Mouse (Mus musculus): ENCODE measurements around the gene Ndufaf2. TPM values are rescaled to one million over a fixed set of nuclear protein-coding genes. Genes with fewer than 3 reads are reported as not detected.

Ndufaf2 gene
- polyA plus RNA-seq, 1 experiment from 2014 or later, result 76.7 TPM

DNA sequence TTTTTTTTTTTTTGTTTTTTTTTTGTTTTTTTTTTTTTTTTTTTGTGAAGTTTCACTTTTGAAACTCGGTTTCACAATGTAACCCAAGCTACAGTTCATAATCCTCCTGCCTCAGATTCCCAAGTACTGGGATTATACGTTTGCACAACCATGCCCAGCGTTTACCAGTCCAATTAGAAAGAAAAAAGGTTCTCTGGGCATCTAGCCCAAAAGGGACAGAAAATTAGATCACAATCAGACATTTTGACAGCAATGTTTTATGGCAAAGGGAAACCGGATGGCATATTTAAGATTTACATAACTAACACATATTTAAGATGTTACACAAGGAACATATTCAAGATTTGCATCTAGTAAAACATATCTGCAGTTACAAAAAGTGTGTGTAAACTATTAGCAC lies 150.6 kb downstream of the Ndufaf2 start:
- no peak overlapping the region for H3K4me2 ChIP-seq
- H3K27ac ChIP-seq, result no peak overlapping the region
- H3K4me3 ChIP-seq (replicated peaks), result no peak overlapping the region
- H3K9me3 ChIP-seq (replicated peaks), result peaks cover 3% of the 10 kb centered on the region; the same call in 1 of the 2 replicates
- no peak overlapping the region for H3K9ac ChIP-seq
- no peaks in the 10 kb centered on the region for H3K27me3 ChIP-seq
- WGBS, result 76% methylated on average over 4 of the region's 4 CpGs
- H3K4me1 ChIP-seq, result no peaks in the 10 kb centered on the region
- no peaks in the 10 kb centered on the region for H3K36me3 ChIP-seq
- ATAC-seq (replicated peaks; ENCODE audit: low FRiP score), result no peak

DNA sequence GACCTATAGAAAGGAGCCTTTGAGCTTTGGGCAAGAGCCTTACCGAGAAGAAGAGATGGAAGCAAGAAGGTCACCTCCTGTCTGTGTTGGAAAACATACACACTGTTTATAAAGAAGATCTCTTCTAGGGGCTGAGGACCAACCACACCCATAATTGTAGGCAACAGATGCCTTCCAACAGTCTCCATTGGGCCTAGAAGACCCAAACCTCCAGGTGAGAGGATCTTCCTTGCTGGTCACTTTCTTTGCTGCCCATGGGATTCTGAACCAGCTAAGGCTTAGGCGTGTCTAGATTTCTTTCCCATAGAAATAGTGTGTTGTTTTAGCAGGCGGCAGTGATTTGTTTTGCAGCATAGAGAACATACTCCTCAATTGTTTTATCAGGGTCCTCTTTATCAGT lies 162.1 kb downstream of the Ndufaf2 start:
- Histone ChIP-seq H3K4me2 (no peak overlapping the region), H3K9ac (no peak overlapping the region), H3K27me3 (no peaks in the 10 kb centered on the region), H3K9me3 (replicated peaks) (no peaks in the 10 kb centered on the region), H3K4me1 (0 out of 2 replicates have a peak, but pooled peaks cover 6% of the 10 kb centered on the region), H3K36me3 (no peaks in the 10 kb centered on the region), H3K4me3 (replicated peaks) (no peak overlapping the region), H3K27ac (no peak overlapping the region)
- WGBS, result 91% methylated on average over 3 of the region's 3 CpGs
- ATAC-seq (replicated peaks; ENCODE audit: low FRiP score), result no peak

DNA sequence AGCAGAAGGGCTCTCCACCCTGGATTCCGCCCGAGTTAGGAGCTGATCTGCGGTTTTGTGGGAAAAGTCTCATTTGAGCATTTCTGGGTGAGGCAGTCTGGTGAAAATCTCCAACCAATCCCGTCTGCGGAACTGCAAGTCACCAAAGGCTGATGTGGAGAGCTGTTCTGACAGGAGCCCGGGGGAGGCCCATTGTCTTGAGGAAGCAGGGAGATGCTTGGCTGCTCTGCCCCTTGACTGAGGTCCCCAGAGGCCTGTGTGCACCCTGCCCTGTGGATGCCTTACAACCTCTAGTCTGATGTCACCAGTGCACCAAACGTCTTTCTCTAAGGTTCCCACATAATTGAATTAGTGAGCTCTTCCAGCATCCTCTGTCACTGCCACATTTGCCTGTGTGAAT lies 163.2 kb downstream of the Ndufaf2 start:
- Histone ChIP-seq H3K36me3 (no peaks in the 10 kb centered on the region), H3K9ac (no peak overlapping the region), H3K4me2 (no peak overlapping the region), H3K9me3 (replicated peaks) (no peaks in the 10 kb centered on the region), H3K4me1 (0 out of 2 replicates have a peak, but pooled peaks cover 6% of the 10 kb centered on the region), H3K4me3 (replicated peaks) (no peak overlapping the region), H3K27me3 (no peaks in the 10 kb centered on the region), H3K27ac (no peak overlapping the region)
- 55% methylated on average over 7 of the region's 7 CpGs for WGBS
- no peak for ATAC-seq (replicated peaks; ENCODE audit: low FRiP score)

DNA sequence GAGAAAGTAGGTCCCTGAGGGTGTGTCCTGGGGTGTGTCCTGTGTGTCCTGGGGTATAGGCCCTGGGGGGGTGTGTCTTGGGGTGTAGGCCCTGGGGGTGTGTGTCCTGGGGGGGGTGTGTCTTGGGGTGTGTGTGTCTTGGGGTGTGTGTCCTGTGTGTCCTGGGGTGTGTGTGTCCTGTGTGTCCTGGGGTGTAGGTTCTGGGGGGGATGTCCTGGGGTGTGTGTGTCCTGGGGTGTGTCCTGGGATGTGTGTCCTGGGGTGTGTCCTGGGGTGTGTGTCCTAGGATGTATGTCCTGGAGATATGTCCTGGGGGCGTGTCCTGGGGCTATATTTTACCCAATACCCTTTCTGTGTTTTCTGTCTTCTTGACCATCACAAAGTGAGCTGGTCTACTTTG lies 165.8 kb downstream of the Ndufaf2 start:
- no peaks in the 10 kb centered on the region for H3K36me3 ChIP-seq
- 69% methylated on average over 1 of the region's 1 CpGs for WGBS

DNA sequence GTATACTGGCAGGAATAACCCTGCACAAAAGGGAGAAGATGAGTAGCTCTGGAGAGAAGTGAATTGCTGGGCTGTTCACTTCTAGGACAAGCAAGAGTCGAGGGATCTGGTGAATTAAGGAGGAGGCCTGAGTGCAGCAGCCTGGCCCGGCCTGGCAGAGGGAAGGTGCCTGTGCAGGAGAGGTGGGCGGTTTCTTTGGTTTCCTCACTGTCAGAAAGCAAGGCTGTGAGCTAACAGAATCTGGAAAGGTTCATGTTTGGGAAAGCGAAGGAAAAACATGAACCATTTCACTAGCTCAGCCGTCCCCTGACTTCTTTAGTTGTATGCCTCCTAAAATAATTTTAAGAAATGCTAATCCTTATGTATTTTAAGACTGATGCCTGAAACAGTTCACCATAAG lies 173.8 kb downstream of the Ndufaf2 start:
- 70% methylated on average over 5 of the region's 5 CpGs for WGBS
- Histone ChIP-seq H3K4me2 (no peak overlapping the region), H3K27me3 (no peaks in the 10 kb centered on the region), H3K9me3 (replicated peaks) (no peaks in the 10 kb centered on the region), H3K4me1 (no peaks in the 10 kb centered on the region), H3K27ac (no peak overlapping the region), H3K9ac (no peak overlapping the region), H3K36me3 (no peaks in the 10 kb centered on the region), H3K4me3 (replicated peaks) (no peak overlapping the region)
- ATAC-seq (replicated peaks; ENCODE audit: low FRiP score), result no peak

More for the DNA sequence above, 165.8 kb downstream of the Ndufaf2 start:
- Histone ChIP-seq H3K27ac (no peak overlapping the region), H3K4me1 (0 out of 2 replicates have a peak, but pooled peaks cover 6% of the 10 kb centered on the region), H3K27me3 (no peaks in the 10 kb centered on the region), H3K9ac (no peak overlapping the region), H3K9me3 (replicated peaks) (no peaks in the 10 kb centered on the region), H3K4me3 (replicated peaks) (no peak overlapping the region), H3K4me2 (no peak overlapping the region)
- 0 out of 2 replicates have a peak, but pooled peaks have one; percentile 54 for ATAC-seq (replicated peaks; ENCODE audit: low FRiP score)

DNA sequence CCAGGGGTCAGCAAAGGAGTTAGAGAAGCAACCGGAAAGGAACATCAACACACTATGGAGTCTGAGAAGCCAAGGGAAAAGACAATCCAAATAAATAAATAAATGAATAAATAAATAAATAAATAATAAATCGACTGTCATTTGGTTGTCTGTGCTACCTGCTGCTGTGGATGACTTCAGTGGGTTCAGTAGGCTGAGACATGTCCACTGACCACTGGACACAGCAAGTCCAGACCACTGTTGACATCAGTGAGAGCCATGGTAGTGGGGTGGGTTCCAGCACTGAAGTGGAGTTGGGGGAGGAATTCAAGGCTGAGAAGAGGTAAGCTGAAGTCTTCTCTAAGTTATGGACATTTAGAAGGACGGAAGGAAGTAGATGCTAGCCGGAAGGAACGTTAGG lies 174.2 kb downstream of the Ndufaf2 start:
- H3K36me3 ChIP-seq, result no peaks in the 10 kb centered on the region
- WGBS, result 82% methylated on average over 5 of the region's 5 CpGs
- no peaks in the 10 kb centered on the region for H3K27me3 ChIP-seq
- H3K27ac ChIP-seq, result no peak overlapping the region
- no peak overlapping the region for H3K4me2 ChIP-seq
- no peaks in the 10 kb centered on the region for H3K9me3 ChIP-seq (replicated peaks)
- no peaks in the 10 kb centered on the region for H3K4me1 ChIP-seq
- ATAC-seq (replicated peaks; ENCODE audit: low FRiP score), result no peak
- H3K9ac ChIP-seq, result no peak overlapping the region
- no peak overlapping the region for H3K4me3 ChIP-seq (replicated peaks)

DNA sequence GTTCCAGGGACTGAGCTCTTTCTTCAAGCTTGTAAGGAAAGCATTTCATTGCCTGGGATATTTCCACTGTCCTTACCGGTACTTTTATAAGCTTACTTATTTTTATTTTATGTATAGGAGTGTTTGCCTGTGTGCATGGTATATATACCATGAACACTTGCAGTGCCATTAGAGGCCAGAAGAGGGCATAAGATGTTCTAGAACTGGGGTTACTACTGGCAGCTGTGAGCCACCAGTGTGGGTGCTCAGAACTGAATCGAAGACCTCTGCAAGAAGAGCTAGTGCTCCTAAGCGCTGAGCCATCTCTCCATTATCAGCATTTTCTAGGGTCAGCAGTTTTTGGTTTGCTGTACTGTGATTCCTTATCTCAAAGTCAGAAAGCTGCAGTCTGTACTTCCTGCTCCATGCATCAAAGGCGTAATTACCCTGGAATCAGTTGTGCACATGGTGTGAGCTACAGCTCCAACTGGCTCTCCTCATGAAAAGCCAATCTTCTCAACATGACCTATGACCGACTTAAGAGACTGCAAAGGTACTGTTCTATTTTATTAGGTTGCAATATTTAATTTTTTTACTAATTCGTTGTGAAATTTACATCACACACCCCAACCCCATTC lies 175.1 kb downstream of the Ndufaf2 start:
- no peak for ATAC-seq (replicated peaks; ENCODE audit: low FRiP score)
- Histone ChIP-seq H3K9ac (no peak overlapping the region), H3K9me3 (replicated peaks) (no peaks in the 10 kb centered on the region), H3K27ac (no peak overlapping the region), H3K4me3 (replicated peaks) (no peak overlapping the region), H3K27me3 (no peaks in the 10 kb centered on the region), H3K4me2 (no peak overlapping the region), H3K36me3 (no peaks in the 10 kb centered on the region), H3K4me1 (no peaks in the 10 kb centered on the region)
- 92% methylated on average over 6 of the region's 6 CpGs for WGBS

DNA sequence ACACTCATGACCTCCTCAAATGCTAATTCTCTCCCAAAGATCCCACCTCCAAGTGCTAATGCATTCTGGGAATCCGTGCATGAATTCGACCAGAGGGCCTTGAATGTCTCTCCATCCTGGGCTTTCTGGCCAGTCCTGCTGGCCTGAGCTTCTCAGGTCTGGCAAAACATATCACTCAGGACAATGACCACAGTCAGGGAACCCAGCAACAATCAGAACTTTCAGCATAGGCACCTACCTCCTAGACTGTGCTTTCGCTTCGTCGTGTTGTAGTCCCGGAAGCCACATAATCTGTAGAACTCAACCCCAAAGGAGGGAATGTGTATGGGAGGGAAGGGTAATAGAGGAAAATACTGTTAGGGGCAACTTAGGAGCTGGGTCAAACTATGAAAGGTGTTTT lies 179.0 kb downstream of the Ndufaf2 start:
- no peak overlapping the region for H3K9ac ChIP-seq
- H3K36me3 ChIP-seq, result no peaks in the 10 kb centered on the region
- H3K4me1 ChIP-seq, result no peaks in the 10 kb centered on the region
- H3K27me3 ChIP-seq, result no peaks in the 10 kb centered on the region
- WGBS, result 92% methylated on average over 6 of the region's 6 CpGs
- no peak overlapping the region for H3K27ac ChIP-seq
- no peak overlapping the region for H3K4me3 ChIP-seq (replicated peaks)
- H3K4me2 ChIP-seq, result no peak overlapping the region
- H3K9me3 ChIP-seq (replicated peaks), result no peaks in the 10 kb centered on the region
- no peak for ATAC-seq (replicated peaks; ENCODE audit: low FRiP score)

DNA sequence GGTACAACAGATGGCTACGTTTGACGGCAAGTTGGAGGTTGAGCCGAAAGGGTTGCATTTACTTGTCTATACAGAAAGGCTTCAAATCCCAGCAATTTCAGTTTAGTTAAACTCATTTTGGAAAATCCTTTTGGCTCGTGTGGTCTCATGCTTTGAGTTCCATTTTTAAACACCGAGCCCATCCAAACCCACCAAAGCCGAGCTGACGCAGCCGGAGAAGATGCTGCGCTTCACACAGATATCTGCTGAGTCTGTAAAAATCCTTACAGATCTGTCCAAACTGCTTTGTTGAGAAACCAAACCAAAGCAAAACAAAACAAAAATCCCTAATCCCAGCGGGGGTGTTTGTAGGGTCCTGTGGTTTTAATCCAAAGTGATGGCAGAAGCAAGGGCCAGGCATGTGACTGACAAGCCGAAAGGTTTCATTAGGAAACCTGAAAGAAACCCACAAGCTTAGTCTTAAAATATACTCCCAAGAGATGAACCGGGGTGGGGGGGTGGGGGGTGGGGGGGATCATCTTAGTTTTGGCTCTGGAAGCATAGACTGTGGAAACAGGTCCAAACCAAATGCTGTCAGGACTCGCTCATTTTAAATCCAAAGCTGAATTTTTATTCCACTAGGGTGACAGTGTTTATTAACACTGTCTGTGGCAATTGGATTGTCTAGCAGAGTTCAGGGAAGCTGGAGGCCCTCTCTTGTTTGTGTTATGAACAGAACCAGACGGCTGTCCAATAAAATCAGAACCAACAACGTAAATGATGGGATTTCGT lies 181.4 kb downstream of the Ndufaf2 start:
- H3K9ac ChIP-seq, result no peak overlapping the region
- H3K36me3 ChIP-seq, result no peaks in the 10 kb centered on the region
- no peaks in the 10 kb centered on the region; the same call in 1 of the 2 replicates for H3K4me1 ChIP-seq
- no peak for ATAC-seq (replicated peaks; ENCODE audit: low FRiP score)
- no peaks in the 10 kb centered on the region for H3K27me3 ChIP-seq
- H3K4me2 ChIP-seq, result no peak overlapping the region
- H3K27ac ChIP-seq, result no peak overlapping the region
- no peaks in the 10 kb centered on the region for H3K9me3 ChIP-seq (replicated peaks)
- 90% methylated on average over 16 of the region's 16 CpGs for WGBS
- no peak overlapping the region for H3K4me3 ChIP-seq (replicated peaks)

DNA sequence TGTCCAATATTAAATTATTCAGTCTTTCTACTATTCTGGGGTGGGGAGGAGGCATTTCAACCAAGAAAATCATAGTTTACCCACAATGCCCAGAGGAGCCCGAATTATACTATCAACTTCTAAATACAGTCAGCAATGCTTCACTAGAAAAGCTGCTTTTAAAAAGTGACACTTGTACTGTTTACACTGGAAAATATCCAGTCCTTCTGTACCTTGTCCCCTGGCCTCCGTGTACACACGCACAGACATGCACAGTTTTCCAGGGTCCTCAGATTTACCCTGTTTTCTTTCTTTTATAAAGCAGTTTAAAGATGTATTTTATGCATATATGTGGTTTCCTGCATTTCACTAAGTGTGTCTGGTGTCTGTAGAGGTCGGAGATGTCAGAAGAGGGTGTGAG lies 186.0 kb downstream of the Ndufaf2 start:
- 68% methylated on average over 4 of the region's 4 CpGs for WGBS
- Histone ChIP-seq H3K4me2 (no peak overlapping the region), H3K4me1 (peaks cover 22% of the 10 kb centered on the region), H3K27me3 (no peaks in the 10 kb centered on the region), H3K4me3 (replicated peaks) (no peak overlapping the region), H3K36me3 (no peaks in the 10 kb centered on the region), H3K9ac (no peak overlapping the region), H3K9me3 (replicated peaks) (no peaks in the 10 kb centered on the region), H3K27ac (no peak overlapping the region)
- ATAC-seq (replicated peaks; ENCODE audit: low FRiP score), result no peak

DNA sequence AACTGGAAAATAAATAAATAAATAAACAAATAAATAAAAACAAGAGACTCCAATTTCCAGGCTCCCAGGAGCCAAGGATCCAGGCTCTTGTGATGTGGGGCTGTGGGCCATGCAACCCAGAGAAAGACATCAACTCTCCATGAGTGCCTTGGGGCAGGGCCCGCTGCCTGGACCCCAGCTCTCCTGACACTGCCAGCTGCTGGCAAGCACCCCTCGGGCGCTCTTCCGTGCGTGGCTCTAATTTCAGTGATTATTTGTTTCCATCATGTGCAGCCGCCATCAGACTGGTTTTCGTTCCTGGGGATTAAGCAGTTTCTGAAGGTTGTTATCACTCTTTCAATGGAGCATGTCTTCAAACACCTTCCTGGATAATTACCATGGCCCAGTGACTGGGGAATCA lies 186.6 kb downstream of the Ndufaf2 start:
- H3K36me3 ChIP-seq, result no peaks in the 10 kb centered on the region
- H3K27ac ChIP-seq, result no peak overlapping the region
- H3K27me3 ChIP-seq, result no peaks in the 10 kb centered on the region
- no peak overlapping the region for H3K4me2 ChIP-seq
- H3K9ac ChIP-seq, result no peak overlapping the region
- H3K9me3 ChIP-seq (replicated peaks), result no peaks in the 10 kb centered on the region
- WGBS, result 43% methylated on average over 7 of the region's 7 CpGs
- H3K4me3 ChIP-seq (replicated peaks), result no peak overlapping the region
- peak; percentile 57; the same call in 1 of the 2 replicates for ATAC-seq (replicated peaks; ENCODE audit: low FRiP score)
- H3K4me1 ChIP-seq, result peaks cover 22% of the 10 kb centered on the region

DNA sequence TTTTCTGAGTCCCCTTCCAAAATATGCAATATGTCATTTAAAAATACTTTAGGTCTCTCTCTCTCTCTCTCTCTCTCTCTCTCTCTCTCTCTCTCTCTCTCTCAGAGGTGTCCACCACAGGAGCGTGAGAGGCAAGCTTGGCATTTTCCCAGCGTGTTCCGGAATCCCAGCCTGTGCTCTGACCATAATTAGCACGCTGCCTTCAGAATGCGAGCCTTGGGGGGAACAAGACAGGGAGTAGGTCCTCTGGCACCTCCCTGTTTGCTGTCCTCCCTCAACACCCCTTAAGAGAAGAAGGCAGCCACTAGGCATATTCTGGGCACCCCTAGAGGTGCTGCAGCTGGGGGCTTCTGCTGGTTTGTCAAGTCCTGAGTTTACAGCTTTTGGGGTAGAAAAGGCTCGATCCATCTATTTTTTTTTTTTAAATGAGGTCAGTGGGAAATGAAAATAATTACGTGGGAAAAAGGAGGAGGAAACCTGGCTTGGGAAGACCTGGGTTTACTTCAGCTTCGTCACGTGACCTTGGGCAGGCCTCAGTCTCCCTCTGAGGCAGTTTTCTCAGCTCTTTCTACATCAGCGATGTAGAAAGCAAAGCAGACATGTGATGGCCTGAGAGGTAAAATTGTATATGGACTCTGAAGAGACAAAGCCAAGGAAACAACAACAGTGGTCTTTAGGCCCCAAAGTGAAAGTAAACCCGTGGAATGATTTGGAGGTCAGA lies 187.8 kb downstream of the Ndufaf2 start:
- H3K4me2 ChIP-seq, result peak overlapping the region; percentile 12; the same call in 1 of the 2 replicates
- H3K4me3 ChIP-seq (replicated peaks), result no peak overlapping the region
- ATAC-seq (replicated peaks; ENCODE audit: low FRiP score), result no peak
- no peak overlapping the region for H3K9ac ChIP-seq
- no peak overlapping the region for H3K27ac ChIP-seq
- 56% methylated on average over 11 of the region's 11 CpGs for WGBS
- H3K4me1 ChIP-seq, result peaks cover 22% of the 10 kb centered on the region
- H3K27me3 ChIP-seq, result no peaks in the 10 kb centered on the region
- H3K36me3 ChIP-seq, result no peaks in the 10 kb centered on the region
- H3K9me3 ChIP-seq (replicated peaks), result no peaks in the 10 kb centered on the region

Measured in kidney, embryonic 15.5 days (tissue).